Mouse (Mus musculus) liver, postnatal 0 days (tissue): ENCODE measurements at regions not wholly inside any gene's neighbourhood (a gene's known extent, or its start where the extent isn't known, plus 50 kb on each side); places are given as distances from the start of the nearest gene placed in this dataset.

Experiments
- CTCF ChIP-seq: sonication (generic); IDR thresholded peaks from 2 replicates; pipeline ENCODE4 v1.5.1; 2016; ENCODE audit warnings: antibody characterized with exemption, low read depth
- EP300 ChIP-seq: IDR thresholded peaks from 2 replicates; pipeline ENCODE4 v1.6.1; 2016; ENCODE audit warnings: antibody characterized with exemption, low read depth, mild to moderate bottlenecking

DNA sequence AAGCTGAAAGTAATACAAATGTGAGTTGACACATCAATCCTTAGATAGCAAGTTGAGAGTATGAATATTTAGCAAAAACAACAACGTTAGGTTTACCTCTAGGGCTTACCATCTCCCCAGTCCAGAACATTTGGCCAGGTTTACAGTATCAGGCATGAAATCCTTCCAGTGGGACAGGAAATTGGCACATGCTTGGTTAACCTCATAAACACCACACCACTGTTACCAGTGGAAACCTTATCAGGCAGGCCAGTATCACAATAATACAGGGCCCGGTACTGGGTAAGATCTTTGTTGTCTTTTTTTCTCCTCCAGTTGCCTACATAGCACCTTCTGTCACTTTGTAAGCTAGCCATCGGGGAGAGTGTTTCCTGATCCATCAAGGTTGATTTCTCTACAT, 101.7 kb upstream of the Slc13a1 start:
- TF ChIP-seq CTCF (no peak), EP300 (no peak)
